8 mouse cellular contexts compared by ENCODE assay signal in the genomic region with DNA sequence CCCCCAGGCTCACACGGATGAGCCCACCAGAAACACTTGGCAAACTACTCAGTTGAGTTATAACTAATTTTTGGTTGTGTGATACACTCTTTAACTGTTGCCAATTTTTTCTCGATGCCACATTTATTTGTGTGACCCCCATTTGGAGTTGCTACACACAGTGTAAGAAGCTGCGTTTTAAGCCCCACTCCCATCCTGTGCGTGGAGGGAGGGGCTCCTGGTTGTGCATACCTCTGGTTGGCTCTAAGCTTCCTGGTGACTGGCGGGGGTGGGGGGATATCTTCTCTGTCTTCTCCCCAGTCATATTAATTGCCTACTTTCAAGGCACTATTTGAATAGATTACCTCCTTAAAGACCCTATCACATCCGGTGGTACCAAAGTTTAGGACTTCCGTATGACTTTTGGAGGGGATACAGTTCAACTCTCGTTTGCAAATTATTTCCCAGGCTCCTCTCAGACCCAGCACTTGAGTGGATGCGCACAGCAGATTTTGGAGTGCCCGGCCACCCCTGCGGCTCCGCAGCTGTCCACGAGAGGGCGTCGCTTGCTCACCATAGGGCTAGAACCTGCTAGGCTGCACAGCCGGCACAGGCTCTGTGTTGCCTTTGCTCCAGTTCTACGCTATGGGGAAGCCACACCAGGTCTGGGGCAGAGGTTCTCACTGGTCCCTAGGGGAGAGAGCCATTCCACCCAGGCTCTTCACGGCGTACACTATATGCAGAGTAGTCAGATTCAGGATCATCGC.
DNase-seq lines count a peak whose midpoint lies in the region; ATAC-seq and TF ChIP-seq lines count a peak whose summit lies in the region.

No protein-coding gene starts in this region.

- intact Hi-C loops in gastrocnemius, adult 2 months (cut with DNase I) = loop anchor here (1.0 to 2.0 kb wide), 2 partner anchors 102 to 163 kb away; no protein-coding TSS in a partner anchor

- no peaks in the 10 kb centered on the region for H3K9me3 ChIP-seq in hindbrain, embryonic 16.5 days (ENCODE audit: control insufficient read depth, low read length)

- ATAC-seq in hindbrain, embryonic 16.5 days = peak; percentile 83
- ATAC-seq in megakaryocyte, adult 5-6 weeks (ENCODE audit: poor library complexity, severe bottlenecking) = peak; percentile 64; the same call in 1 of the 2 replicates

- WGBS in hindbrain, embryonic 16.5 days = 9% methylated on average over 20 of the region's 20 CpGs

- peak; percentile 97 for TF ChIP-seq CTCF in gastrocnemius, adult 2 months (IDR thresholded peaks at IDR 0.05)

- H3K27me3 ChIP-seq in hindbrain, embryonic 16.5 days (replicated peaks; ENCODE audit: control insufficient read depth, insufficient read depth, low read length) = no peaks in the 10 kb centered on the region

- no peaks in the 10 kb centered on the region for H3K4me1 ChIP-seq in hindbrain, embryonic 16.5 days (ENCODE audit: control insufficient read depth, insufficient read depth, low read depth, low read length)

- H3K27ac ChIP-seq in gastrocnemius, adult 2 months = peak overlapping the region; percentile 46; the same call in 1 of the 2 replicates
- H3K27ac ChIP-seq in hindbrain, embryonic 16.5 days (ENCODE audit: low read depth, low read length) = no peak overlapping the region

- no peak overlapping the region for H3K9ac ChIP-seq in hindbrain, embryonic 16.5 days (ENCODE audit: low read depth, low read length)

- H3K36me3 ChIP-seq in hindbrain, embryonic 16.5 days (ENCODE audit: control insufficient read depth, insufficient read depth, low read length) = no peaks in the 10 kb centered on the region

- no peak overlapping the region for H3K4me3 ChIP-seq in gastrocnemius, adult 2 months
- no peak overlapping the region for H3K4me3 ChIP-seq in hindbrain, embryonic 16.5 days (ENCODE audit: low read length)

- H3K4me2 ChIP-seq in hindbrain, embryonic 16.5 days (ENCODE audit: low read length) = peak overlapping the region; percentile 19

- peak; percentile 91 for DNase-seq in R1 (ENCODE audit: low read depth, low spot score)
- DNase-seq in cerebellum, postnatal 36 days = peak; percentile 89
- peak; percentile 90 for DNase-seq in gastrocnemius, adult 2 months
- peak; percentile 84 to 87 for DNase-seq in left cerebral cortex, adult 18-20 months (ENCODE audit: low spot score in 2 of 2)
- peak; percentile 76 for DNase-seq in right cerebral cortex, postnatal 25 days
- DNase-seq in urinary bladder, postnatal 36 days (ENCODE audit: low spot score in 2 of 2) = peak; percentile 74 to 85
